Mouse (Mus musculus) embryonic facial prominence, embryonic 11.5 days (tissue): Measurements from ENCODE around the gene Acy3. TPM values are rescaled to one million over a fixed set of nuclear protein-coding genes. Genes with fewer than 3 reads are reported as not detected.
A peak's percentile ranks its signal among the peaks of the same experiment; 100 is the strongest.

Source experiments
- ATAC-seq: fragments of 200-750 bp; cut with Nextera tagmentation; replicated peaks from 2 replicates; pipeline ENCODE4 v1.8.0; 2017; ENCODE audit warnings: low read depth; ENCODE audit not compliant: insufficient number of reproducible peaks, low FRiP score, low TSS enrichment
- DNase-seq: peaks from one replicate; pipeline ENCODE4 v3.0.0-alpha.2; 2015; ENCODE audit warnings: low spot score
- H3K27ac ChIP-seq: fragments of 300-500 bp; sonication (generic); replicated peaks from 2 replicates; pipeline ENCODE4 v1.5.1; 2014; ENCODE audit warnings: mild to moderate bottlenecking, low read depth, low read length, control low read depth
- H3K27me3 ChIP-seq: fragments of 300-500 bp; sonication (generic); 2 replicates; pipeline ENCODE4 v1.6.1; 2014; ENCODE audit warnings: mild to moderate bottlenecking, low read length, moderate library complexity, mixed read lengths; ENCODE audit not compliant: control insufficient read depth, insufficient read depth
- H3K36me3 ChIP-seq: fragments of 300-500 bp; sonication (generic); replicated peaks from 2 replicates; pipeline ENCODE4 v1.6.1; 2014; ENCODE audit warnings: low read depth, mild to moderate bottlenecking, low read length, moderate library complexity, mixed read lengths; ENCODE audit not compliant: control insufficient read depth, insufficient read depth
- H3K4me1 ChIP-seq: fragments of 300-500 bp; sonication (generic); 2 replicates; pipeline ENCODE4 v1.6.1; 2014; ENCODE audit warnings: low read length, mixed read lengths; ENCODE audit not compliant: control insufficient read depth, insufficient read depth
- H3K4me2 ChIP-seq: fragments of 300-500 bp; sonication (generic); 2 replicates; pipeline ENCODE4 v1.6.1; 2014; ENCODE audit warnings: low read depth, mild to moderate bottlenecking, control low read depth, low read length, moderate library complexity
- H3K4me3 ChIP-seq: fragments of 300-500 bp; sonication (generic); 2 replicates; pipeline ENCODE4 v1.5.1; 2014; ENCODE audit warnings: low read depth, low read length, control low read depth
- H3K9ac ChIP-seq: fragments of 300-500 bp; sonication (generic); replicated peaks from 2 replicates; pipeline ENCODE4 v1.6.1; 2014; ENCODE audit warnings: mild to moderate bottlenecking, control low read depth, low read length
- H3K9me3 ChIP-seq: fragments of 300-500 bp; sonication (generic); replicated peaks from 2 replicates; pipeline ENCODE4 v1.6.1; 2016; ENCODE audit warnings: mild to moderate bottlenecking, low read length, inconsistent platforms, mixed read lengths; ENCODE audit not compliant: control insufficient read depth
- WGBS: fragments of 180-500 bp; shearing (Covaris S2); extraction: QIAGEN DNeasy Blood & Tissue Kit; methylation state at CpG from one replicate; pipeline ENCODE4 v1.1.7; 2014; 5-methylcytosine and 5-hydroxymethylcytosine counted together
- polyA plus RNA-seq: library from polyadenylated mRNA; unstranded; fragments of >200 nt; fragmentation: Nextera tagmentation; extraction: Ambion mirVana; gene quantifications from 2 replicates; pipeline ENCODE4 v1.2.1, GENCODE M21; 2014

Acy3 gene
- polyA plus RNA-seq, 1 experiment from 2014 or later: 2.3 TPM

GRCm38 (mm10) chr19:3999121-3999730 lies 12.9 kb downstream of the Acy3 start:
- H3K27ac ChIP-seq: no peak overlapping the region
- H3K4me1 ChIP-seq: peaks cover 4% of the 10 kb centered on the region; the same call in 1 of the 2 replicates
- no peaks in the 10 kb centered on the region for H3K36me3 ChIP-seq
- no peak for ATAC-seq
- WGBS: 84% methylated on average over 9 of the region's 9 CpGs
- no peak overlapping the region; the same call in 1 of the 2 replicates for H3K4me3 ChIP-seq
- no peaks in the 10 kb centered on the region for H3K27me3 ChIP-seq
- DNase-seq: no peak
- no peak overlapping the region for H3K9ac ChIP-seq
- no peak overlapping the region for H3K4me2 ChIP-seq
- no peaks in the 10 kb centered on the region for H3K9me3 ChIP-seq

- no peaks in the 10 kb centered on the region for H3K27me3 ChIP-seq
- no peaks in the 10 kb centered on the region for H3K9me3 ChIP-seq
- peak within 1 kb of the TSS; percentile 93 for H3K9ac ChIP-seq
- peaks cover 4% of the 10 kb centered on the region; the same call in 1 of the 2 replicates for H3K4me1 ChIP-seq
- WGBS: under 1% methylated on average over 64 of the region's 64 CpGs
- peak; percentile 88 for ATAC-seq
- peak within 1 kb of the TSS; percentile 95 for H3K27ac ChIP-seq
- peak within 1 kb of the TSS; percentile 78 for H3K4me3 ChIP-seq
- H3K4me2 ChIP-seq: peak within 1 kb of the TSS; percentile 92
- DNase-seq: peak; percentile 97
- no peaks in the 10 kb centered on the region for H3K36me3 ChIP-seq
These were observed 13.9 kb downstream of the Acy3 start, which contains the start of the genes Nudt8 and Gm49405 for GRCm38 (mm10) chr19:4000119-4000900. Gene Nudt8 (plus strand): TSS chr19:4000580. Gene Gm49405 (plus strand): TSS chr19:4000626.

GRCm38 (mm10) chr19:4000949-4001525 lies 14.7 kb downstream of the Acy3 start:
- H3K9ac ChIP-seq: peak overlapping the region; percentile 93
- H3K4me3 ChIP-seq: peak overlapping the region; percentile 78
- H3K36me3 ChIP-seq: peaks cover 3% of the 10 kb centered on the region; the same call in 1 of the 2 replicates
- ATAC-seq (peak; percentile 24), DNase-seq (peak; percentile 37)
- H3K27ac ChIP-seq: peak overlapping the region; percentile 95
- 19% methylated on average over 17 of the region's 17 CpGs for WGBS
- no peaks in the 10 kb centered on the region for H3K9me3 ChIP-seq
- no peaks in the 10 kb centered on the region for H3K27me3 ChIP-seq
- peak overlapping the region; percentile 92 for H3K4me2 ChIP-seq
- H3K4me1 ChIP-seq: peaks cover 4% of the 10 kb centered on the region; the same call in 1 of the 2 replicates

GRCm38 (mm10) chr19:4001752-4002151 lies 15.4 kb downstream of the Acy3 start:
- Histone ChIP-seq H3K27ac (no peak overlapping the region), H3K9ac (no peak overlapping the region; the same call in 1 of the 2 replicates), H3K27me3 (no peaks in the 10 kb centered on the region), H3K4me1 (peaks cover 4% of the 10 kb centered on the region; the same call in 1 of the 2 replicates), H3K4me2 (no peak overlapping the region), H3K4me3 (no peak overlapping the region), H3K9me3 (no peaks in the 10 kb centered on the region), H3K36me3 (peaks cover 6% of the 10 kb centered on the region; the same call in 1 of the 2 replicates)
- DNase-seq (no peak), ATAC-seq (no peak)
- WGBS: 87% methylated on average over 5 of the region's 5 CpGs

GRCm38 (mm10) chr19:4003112-4003511 lies 16.7 kb downstream of the Acy3 start, which contains the start of gene Doc2g:
Gene Doc2g (plus strand): TSS chr19:4003313.
- Histone ChIP-seq H3K4me3 (no peak within 1 kb of the TSS), H3K27me3 (no peaks in the 10 kb centered on the region), H3K9ac (no peak within 1 kb of the TSS), H3K27ac (no peak within 1 kb of the TSS), H3K4me2 (no peak within 1 kb of the TSS), H3K9me3 (no peaks in the 10 kb centered on the region), H3K36me3 (peaks cover 6% of the 10 kb centered on the region), H3K4me1 (peaks cover 4% of the 10 kb centered on the region; the same call in 1 of the 2 replicates)
- DNase-seq (no peak), ATAC-seq (no peak)
- 94% methylated on average over 1 of the region's 1 CpGs for WGBS

- ATAC-seq (no peak), DNase-seq (no peak)
- H3K4me1 ChIP-seq: peaks cover 4% of the 10 kb centered on the region; the same call in 1 of the 2 replicates
- H3K9ac ChIP-seq: no peak overlapping the region
- H3K9me3 ChIP-seq: no peaks in the 10 kb centered on the region
- peaks cover 6% of the 10 kb centered on the region for H3K36me3 ChIP-seq
- H3K27ac ChIP-seq: no peak overlapping the region
- H3K4me2 ChIP-seq: no peak overlapping the region
- WGBS: 79% methylated on average over 11 of the region's 12 CpGs
- no peak overlapping the region for H3K4me3 ChIP-seq
- H3K27me3 ChIP-seq: no peaks in the 10 kb centered on the region
These were observed 17.3 kb downstream of the Acy3 start for GRCm38 (mm10) chr19:4003641-4004040.

- 88% methylated on average over 15 of the region's 15 CpGs for WGBS
- Histone ChIP-seq H3K4me3 (no peak overlapping the region), H3K36me3 (peaks cover 6% of the 10 kb centered on the region)
These were observed 18.0 kb downstream of the Acy3 start for GRCm38 (mm10) chr19:4004331-4004730.

More at GRCm38 (mm10) chr19:4004331-4004730, 18.0 kb downstream of the Acy3 start:
- no peak overlapping the region for H3K9ac ChIP-seq
- DNase-seq (no peak), ATAC-seq (no peak)
- H3K27ac ChIP-seq: no peak overlapping the region
- H3K4me1 ChIP-seq: peaks cover 4% of the 10 kb centered on the region; the same call in 1 of the 2 replicates
- H3K27me3 ChIP-seq: no peaks in the 10 kb centered on the region
- no peaks in the 10 kb centered on the region for H3K9me3 ChIP-seq
- no peak overlapping the region for H3K4me2 ChIP-seq
